In the genomic region with DNA sequence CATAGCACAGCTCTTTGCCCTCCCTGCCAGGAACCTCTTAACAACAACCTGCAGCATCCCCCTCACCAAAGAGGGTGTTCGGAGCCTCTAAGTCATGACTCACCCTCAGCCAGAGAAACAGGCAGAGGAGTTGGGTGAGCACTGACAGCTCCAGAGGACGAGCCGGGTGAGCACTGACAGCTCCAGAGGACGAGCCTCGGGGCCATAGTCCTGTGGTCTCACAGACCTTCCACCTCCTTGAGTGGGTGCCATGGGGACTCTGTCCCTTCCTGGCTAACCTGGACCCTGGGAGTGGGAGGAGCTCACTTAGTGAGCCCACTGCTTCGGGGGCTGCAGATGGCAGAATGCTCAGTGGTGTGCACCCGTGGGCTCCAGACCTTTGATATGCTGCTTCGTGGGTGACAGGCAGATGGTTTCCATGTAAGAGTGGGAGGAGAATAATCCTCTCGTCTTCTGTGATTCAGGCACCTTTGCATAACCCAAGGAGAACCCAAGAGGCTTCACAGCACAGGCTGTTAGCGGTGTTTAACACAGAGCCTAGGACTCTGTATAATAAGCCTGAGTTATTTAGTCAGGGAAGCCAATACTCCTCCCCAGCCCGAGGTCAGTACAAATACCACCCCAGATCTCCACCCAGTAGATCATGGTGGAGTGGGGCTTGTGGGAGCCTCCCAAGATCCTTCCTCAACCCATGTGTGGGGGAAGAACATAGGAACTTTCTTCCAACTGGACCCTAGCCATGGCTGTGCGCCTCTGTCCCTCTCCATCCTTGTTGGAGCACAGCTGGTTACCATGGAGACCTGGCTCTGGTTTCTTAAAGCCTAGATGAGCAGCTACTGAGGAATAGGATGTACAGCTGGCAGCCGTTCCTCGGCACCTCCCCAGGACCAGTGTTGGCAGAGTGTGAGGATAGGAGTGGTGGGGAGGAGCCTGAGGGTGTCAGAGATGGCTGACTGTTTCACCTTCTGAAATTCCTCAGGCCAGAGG, we compare ENCODE assay signal across 8 mouse cellular contexts. TPM values are rescaled to one million over a fixed set of nuclear protein-coding genes. Genes with fewer than 3 reads are reported as not detected.
DNase-seq lines count a peak whose midpoint lies in the region; ATAC-seq lines count a peak whose summit lies in the region.

No protein-coding gene starts in this region.

- H3K9ac ChIP-seq in neural tube, embryonic 15.5 days (replicated peaks): no peak overlapping the region

- DNase-seq in layer of hippocampus, adult 11-12 months (ENCODE audit: low spot score): peak; percentile 62
- no peak for DNase-seq in layer of hippocampus, postnatal 25 days (ENCODE audit: extremely low spot score in 1 of 2, low spot score in 1 of 2)
- DNase-seq in frontal cortex, postnatal 36 days (ENCODE audit: low spot score in 2 of 2): peak; percentile 75 to 78
- DNase-seq in layer of hippocampus, adult 8-10 months (ENCODE audit: low spot score in 2 of 2): peak; percentile 58 to 64
- no peak for DNase-seq in ovary, postnatal 36 days (ENCODE audit: low spot score)
- no peak for DNase-seq in yolk sac, embryonic 10.5 days (ENCODE audit: low spot score)

- H3K9me3 ChIP-seq in neural tube, embryonic 15.5 days (replicated peaks): no peaks in the 10 kb centered on the region

- H3K4me3 ChIP-seq in neural tube, embryonic 15.5 days (replicated peaks): no peak overlapping the region

- no peaks in the 10 kb centered on the region for H3K27me3 ChIP-seq in neural tube, embryonic 15.5 days (replicated peaks)

- peak; percentile 66 for ATAC-seq in neural tube, embryonic 15.5 days (ENCODE audit: low FRiP score)
- ATAC-seq in megakaryocyte, adult 5-6 weeks (ENCODE audit: poor library complexity, severe bottlenecking): no peak

- H3K4me1 ChIP-seq in neural tube, embryonic 15.5 days: peaks cover 10% of the 10 kb centered on the region; the same call in 1 of the 2 replicates

- no peaks in the 10 kb centered on the region for H3K36me3 ChIP-seq in neural tube, embryonic 15.5 days

- H3K27ac ChIP-seq in neural tube, embryonic 15.5 days (replicated peaks): peak overlapping the region; percentile 19; the same call in 1 of the 2 replicates

- WGBS in neural tube, embryonic 15.5 days: 66% methylated on average over 14 of the region's 14 CpGs

- no peak overlapping the region for H3K4me2 ChIP-seq in neural tube, embryonic 15.5 days

RNA-seq across cellular contexts. Expression of a gene that starts 22.1 kb away (rescaled TPM):
- total RNA-seq in layer of hippocampus, postnatal 25 days (2021): 10 to 100 TPM; 19.0 to 19.8 TPM
- total RNA-seq in layer of hippocampus, adult 8-10 months (2022): 10 to 100 TPM; 20.7 to 27.0 (median 23.2) TPM
- 5.0 and 5.2 TPM in 2 replicates for polyA plus RNA-seq in neural tube, embryonic 15.5 days (2015; fragmentation: Nextera tagmentation; extraction: Ambion mirVana)
- 0.13 and 0.25 TPM in 2 replicates for total RNA-seq in megakaryocyte, adult 5-6 weeks (2015)
- 0.12 and 0.59 TPM in 2 replicates for total RNA-seq in megakaryocyte, adult 5-6 weeks (2017)

RNA-seq across cellular contexts. Expression of a gene that starts 22.1 kb away (rescaled TPM):
- 10 to 100 TPM; 46.8 to 47.1 TPM for total RNA-seq in layer of hippocampus, postnatal 25 days (2021)
- 10 to 100 TPM; 52.0 to 60.0 (median 56.8) TPM for total RNA-seq in layer of hippocampus, adult 8-10 months (2022)
- 17.0 and 19.9 TPM in 2 replicates for polyA plus RNA-seq in neural tube, embryonic 15.5 days (2015; fragmentation: Nextera tagmentation; extraction: Ambion mirVana)
- total RNA-seq in megakaryocyte, adult 5-6 weeks (2015): 1.5 and 2.4 TPM in 2 replicates
- 1.2 and 1.3 TPM in 2 replicates for total RNA-seq in megakaryocyte, adult 5-6 weeks (2017)

RNA-seq across cellular contexts. Expression of a gene that starts 32.2 kb away (rescaled TPM):
- total RNA-seq in layer of hippocampus, postnatal 25 days (2021): 100 to 1,000 TPM in 1 of 2 experiments, 10 to 100 TPM in 1; 92.3 to 104 TPM
- 10 to 100 TPM; 90.5 to 99.3 (median 97.2) TPM for total RNA-seq in layer of hippocampus, adult 8-10 months (2022)
- 217 and 246 TPM in 2 replicates for polyA plus RNA-seq in neural tube, embryonic 15.5 days (2015; fragmentation: Nextera tagmentation; extraction: Ambion mirVana)
- total RNA-seq in megakaryocyte, adult 5-6 weeks (2015): 137 and 143 TPM in 2 replicates
- 100 and 102 TPM in 2 replicates for total RNA-seq in megakaryocyte, adult 5-6 weeks (2017)

RNA-seq across cellular contexts. Expression of a gene that starts 53.8 kb away (rescaled TPM):
- total RNA-seq in layer of hippocampus, postnatal 25 days (2021): 100 to 1,000 TPM; 222 to 256 TPM
- 100 to 1,000 TPM; 264 to 292 (median 274) TPM for total RNA-seq in layer of hippocampus, adult 8-10 months (2022)
- polyA plus RNA-seq in neural tube, embryonic 15.5 days (2015; fragmentation: Nextera tagmentation; extraction: Ambion mirVana): 87.9 and 103 TPM in 2 replicates
- total RNA-seq in megakaryocyte, adult 5-6 weeks (2015): 26.9 and 31.8 TPM in 2 replicates
- total RNA-seq in megakaryocyte, adult 5-6 weeks (2017): 29.8 and 32.2 TPM in 2 replicates

RNA-seq across cellular contexts. Expression of a gene that starts 56.2 kb away (rescaled TPM):
- 100 to 1,000 TPM; 167 to 170 TPM for total RNA-seq in layer of hippocampus, postnatal 25 days (2021)
- total RNA-seq in layer of hippocampus, adult 8-10 months (2022): 100 to 1,000 TPM; 184 to 200 (median 196) TPM
- polyA plus RNA-seq in neural tube, embryonic 15.5 days (2015; fragmentation: Nextera tagmentation; extraction: Ambion mirVana): 157 and 167 TPM in 2 replicates
- 89.1 and 105 TPM in 2 replicates for total RNA-seq in megakaryocyte, adult 5-6 weeks (2015)
- 165 and 173 TPM in 2 replicates for total RNA-seq in megakaryocyte, adult 5-6 weeks (2017)

Comparison
In these comparisons a context has a peak if more than half of its experiments do, and no peak if none do; other contexts are left out.
1. DNase-seq: peak in layer of hippocampus, adult 11-12 months (single experiment), frontal cortex, postnatal 36 days (2 of 2) and layer of hippocampus, adult 8-10 months (2 of 2); none in layer of hippocampus, postnatal 25 days (0 of 2), ovary, postnatal 36 days (single experiment) and yolk sac, embryonic 10.5 days (single experiment).
2. RNA of a gene that starts 22.1 kb away (total RNA-seq): 20.7 to 27.0 TPM in layer of hippocampus, adult 8-10 months and 19.0 to 19.8 TPM in layer of hippocampus, postnatal 25 days; 0.12 to 0.59 TPM in megakaryocyte, adult 5-6 weeks; every median in the first group is over 10 times any median in the second.
3. RNA of a gene that starts 22.1 kb away (total RNA-seq): 52.0 to 60.0 TPM in layer of hippocampus, adult 8-10 months and 46.8 to 47.1 TPM in layer of hippocampus, postnatal 25 days; 1.2 to 2.4 TPM in megakaryocyte, adult 5-6 weeks; every median in the first group is over 10 times any median in the second.